In the genomic region with DNA sequence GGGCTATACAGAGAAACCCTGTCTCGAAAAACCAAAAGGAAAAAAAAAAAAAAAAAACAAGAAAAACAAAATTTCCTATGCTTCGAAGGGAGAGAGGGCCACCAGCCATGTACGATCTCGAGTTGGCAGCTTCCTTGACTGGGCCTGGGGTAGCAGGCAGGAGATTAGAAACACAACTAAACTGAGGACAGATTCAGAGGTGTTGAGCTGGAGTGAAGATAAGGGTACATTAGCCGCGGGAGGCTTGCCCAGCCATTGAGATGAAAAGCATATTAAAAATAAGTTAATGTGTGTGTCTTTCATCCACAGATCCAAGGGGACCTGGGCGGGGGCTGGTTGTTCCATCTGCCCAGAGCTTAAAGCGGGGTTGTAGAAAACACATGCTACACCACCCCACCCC, we compare ENCODE assay signal across 28 mouse cellular contexts.
"Had no signal": no experiment of that assay in that cellular context is flagged by ENCODE, and none has a peak within 500 bp of the region (broad histone marks: within the 10 kb centered on the region; RNA-seq: fewer than 3 reads in every experiment).

No protein-coding gene starts in this region.

- H3K4me2 ChIP-seq: embryonic facial prominence, embryonic 12.5 days; embryonic facial prominence, embryonic 13.5 days; embryonic facial prominence, embryonic 15.5 days; forebrain, embryonic 12.5 days; forebrain, embryonic 13.5 days; forebrain, embryonic 15.5 days had no signal

- DNase-seq: cerebellum, adult 18-20 months; cerebellum, adult 2 months; cerebellum, adult 8-10 months; cerebellum, adult 9-10 months; cerebellum, adult 9-11 months; cerebellum, postnatal 10 days; cerebellum, postnatal 14 days; cerebellum, postnatal 25 days; cerebellum, postnatal 36 days; embryo, embryonic 11 days; forebrain, postnatal 0 days; gastrocnemius, adult 2 months; gastrocnemius, postnatal 10 days; gastrocnemius, postnatal 14 days; gastrocnemius, postnatal 25 days; gastrocnemius, postnatal 36 days; heart, adult 18-20 months had no signal

- H3K27me3 ChIP-seq: embryonic facial prominence, embryonic 12.5 days; embryonic facial prominence, embryonic 13.5 days; embryonic facial prominence, embryonic 15.5 days; forebrain, embryonic 12.5 days; forebrain, embryonic 13.5 days; forebrain, embryonic 15.5 days had no signal

- ATAC-seq: forebrain, embryonic 13.5 days; forebrain, embryonic 14.5 days; forebrain, embryonic 15.5 days; forebrain, embryonic 16.5 days; forebrain, postnatal 0 days had no signal

- H3K36me3 ChIP-seq: embryonic facial prominence, embryonic 10.5 days; embryonic facial prominence, embryonic 12.5 days; embryonic facial prominence, embryonic 13.5 days; embryonic facial prominence, embryonic 15.5 days; forebrain, embryonic 10.5 days; forebrain, embryonic 12.5 days; forebrain, embryonic 15.5 days had no signal

- H3K4me3 ChIP-seq: embryonic facial prominence, embryonic 10.5 days; embryonic facial prominence, embryonic 12.5 days; embryonic facial prominence, embryonic 13.5 days; embryonic facial prominence, embryonic 15.5 days; erythroblast, embryonic 14.5 days; forebrain, embryonic 10.5 days; forebrain, embryonic 12.5 days; forebrain, embryonic 13.5 days; forebrain, embryonic 15.5 days; gastrocnemius, adult 2 months had no signal

- H3K9ac ChIP-seq: embryonic facial prominence, embryonic 12.5 days; embryonic facial prominence, embryonic 13.5 days; embryonic facial prominence, embryonic 15.5 days; forebrain, embryonic 12.5 days; forebrain, embryonic 13.5 days; forebrain, embryonic 15.5 days; forebrain, postnatal 0 days had no signal

- H3K27ac ChIP-seq: embryonic facial prominence, embryonic 10.5 days; embryonic facial prominence, embryonic 12.5 days; embryonic facial prominence, embryonic 13.5 days; embryonic facial prominence, embryonic 15.5 days; forebrain, embryonic 10.5 days; forebrain, embryonic 12.5 days; forebrain, embryonic 13.5 days; forebrain, embryonic 15.5 days; gastrocnemius, adult 2 months had no signal

- H3K9me3 ChIP-seq: embryonic facial prominence, embryonic 13.5 days; forebrain, embryonic 10.5 days; forebrain, embryonic 12.5 days; forebrain, embryonic 15.5 days had no signal

- H3K4me1 ChIP-seq: embryonic facial prominence, embryonic 10.5 days; forebrain, embryonic 10.5 days; forebrain, embryonic 12.5 days; forebrain, embryonic 13.5 days; forebrain, embryonic 15.5 days had no signal
